Mouse (Mus musculus) Patski (cell line): ENCODE measurements at regions not wholly inside any gene's neighbourhood (a gene's known extent, or its start where the extent isn't known, plus 50 kb on each side); places are given as distances from the start of the nearest gene placed in this dataset.

Source experiments
- ATAC-seq: fragments of 100-300 bp; one replicate; pipeline ENCODE4 v1.8.0; 2021
- CTCF ChIA-PET: fragments of 350-600 bp; sonication (Branson Sonifier 250); formaldehyde crosslinking; loops from one replicate; lab custom pipeline; 2022; ENCODE audit warnings: inconsistent platforms; lab: Charles Lee
- POLR2A ChIA-PET: fragments of 350-600 bp; sonication (Branson Sonifier 250); formaldehyde crosslinking; loops from one replicate; lab custom pipeline; 2022; ENCODE audit warnings: antibody characterized with exemption, inconsistent platforms; lab: Charles Lee
- DNase-seq: peaks from one replicate; pipeline ENCODE4 v3.0.0-alpha.2; 2011; ENCODE audit warnings: low read depth, low spot score
- H3K27me3 ChIP-seq: fragments of 371-371 bp; one replicate; pipeline ENCODE4 v1.5.1; 2021
- CTCF ChIP-seq: fragments of 100-300 bp; IDR thresholded peaks from one replicate; pipeline ENCODE4 v1.5.1; 2021
- in situ Hi-C: fragments of 300-500 bp; cut with MboI; formaldehyde crosslinking; loops from 3 replicates; pipeline ENCODE4 v1.11.1; 2018; ENCODE audit warnings: low pct_unique_long_range_greater_than_20kb, mixed read lengths

- no peak for DNase-seq
- in situ Hi-C loops: no loop called here
- CTCF ChIA-PET: no interaction called here
- no peak for ATAC-seq
- no peaks in the 10 kb centered on the region for H3K27me3 ChIP-seq
- POLR2A ChIA-PET: no interaction called here
- no peak for TF ChIP-seq CTCF
Measured at GRCm38 (mm10) chr15:87480758-87481157, 63.3 kb upstream of the Fam19a5 start.
